Mouse (Mus musculus) midbrain, embryonic 10.5 days (tissue): ENCODE measurements around the gene Akr1cl. TPM values are rescaled to one million over a fixed set of nuclear protein-coding genes. Genes with fewer than 3 reads are reported as not detected.

Experiments used
- DNase-seq: peaks from one replicate; pipeline ENCODE4 v3.0.0-alpha.2; 2017; ENCODE audit warnings: low spot score
- H3K27ac ChIP-seq: fragments of 300-500 bp; sonication (generic); replicated peaks from 2 replicates; pipeline ENCODE4 v1.5.1; 2016; ENCODE audit warnings: mild to moderate bottlenecking
- H3K27me3 ChIP-seq: fragments of 300-500 bp; sonication (generic); 2 replicates; pipeline ENCODE4 v1.6.1; 2016; ENCODE audit warnings: low read depth, mild to moderate bottlenecking; ENCODE audit not compliant: poor library complexity, severe bottlenecking
- H3K36me3 ChIP-seq: fragments of 300-500 bp; sonication (generic); 2 replicates; pipeline ENCODE4 v1.6.1; 2016; ENCODE audit warnings: mild to moderate bottlenecking, moderate library complexity
- H3K4me1 ChIP-seq: fragments of 300-500 bp; sonication (generic); 2 replicates; pipeline ENCODE4 v1.6.1; 2016
- H3K4me3 ChIP-seq: fragments of 300-500 bp; sonication (generic); 2 replicates; pipeline ENCODE4 v1.5.1; 2016; ENCODE audit warnings: mild to moderate bottlenecking, moderate library complexity
- H3K9me3 ChIP-seq: fragments of 300-500 bp; sonication (generic); replicated peaks from 2 replicates; pipeline ENCODE4 v1.6.1; 2016; ENCODE audit warnings: mild to moderate bottlenecking
- WGBS: fragments of 180-500 bp; shearing (Covaris S2); methylation state at CpG from one replicate; pipeline ENCODE4 v1.1.7; 2016; 5-methylcytosine and 5-hydroxymethylcytosine counted together
- polyA plus RNA-seq: library from polyadenylated mRNA; unstranded; fragments of >200 nt; fragmentation: Nextera tagmentation; extraction: Ambion mirVana; gene quantifications from 2 replicates; pipeline ENCODE4 v1.2.1, GENCODE M21; 2016

The Akr1cl gene
- polyA plus RNA-seq, 1 experiment from 2014 or later = 0.42 TPM

DNA sequence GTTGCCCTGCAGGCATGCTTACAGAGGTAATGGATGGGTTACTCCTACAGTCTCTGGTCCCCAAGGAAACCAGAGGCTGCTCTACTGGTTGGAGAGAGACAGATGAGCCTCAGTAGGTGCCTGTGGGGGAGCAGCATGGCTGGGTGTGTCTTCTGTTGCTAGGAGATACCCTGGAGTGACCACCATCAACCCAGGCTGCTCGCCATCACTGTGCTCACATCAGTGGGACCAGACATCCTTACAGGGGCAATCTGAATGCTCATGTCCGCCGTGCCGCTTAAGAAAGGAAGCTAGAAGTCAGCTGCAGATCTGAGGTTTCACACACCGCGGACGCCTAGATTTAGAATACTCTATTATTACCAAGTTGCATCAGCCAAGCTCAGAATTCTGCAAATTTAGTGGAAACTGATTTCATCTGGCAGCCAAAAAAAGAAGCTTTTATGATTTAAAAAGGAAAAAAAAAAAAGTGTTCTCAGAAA is 54.2 kb downstream of the Akr1cl start:
- WGBS = 87% methylated on average over 7 of the region's 7 CpGs
- Histone ChIP-seq H3K36me3 (no peaks in the 10 kb centered on the region), H3K27ac (no peak overlapping the region), H3K27me3 (peaks cover 14% of the 10 kb centered on the region; the same call in 1 of the 2 replicates), H3K4me3 (no peak overlapping the region), H3K9me3 (no peaks in the 10 kb centered on the region), H3K4me1 (peaks cover 23% of the 10 kb centered on the region)
- DNase-seq = peak; percentile 16

DNA sequence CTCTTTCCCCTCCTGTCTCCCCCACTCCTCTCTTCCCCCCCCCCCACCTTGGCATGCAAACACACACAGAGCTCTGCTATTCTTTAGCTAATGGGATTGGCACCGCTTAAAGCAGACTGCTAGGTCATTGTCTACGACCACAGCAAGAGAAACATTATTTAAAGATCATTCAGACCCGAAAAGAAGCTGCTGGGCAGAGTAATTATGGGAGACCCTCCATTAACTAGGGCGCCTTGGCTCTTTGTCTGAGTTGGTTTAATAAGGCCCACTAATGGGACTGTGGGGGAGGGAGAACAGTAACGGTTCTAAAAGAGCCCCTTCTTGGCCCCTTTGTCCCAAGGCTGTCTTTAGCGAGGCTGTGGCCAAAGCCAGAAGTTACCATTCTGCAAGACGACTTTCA is 57.2 kb downstream of the Akr1cl start:
- 14% methylated on average over 7 of the region's 7 CpGs for WGBS
- H3K4me1 ChIP-seq = peaks cover 23% of the 10 kb centered on the region
- H3K9me3 ChIP-seq = no peaks in the 10 kb centered on the region
- peaks cover 14% of the 10 kb centered on the region; the same call in 1 of the 2 replicates for H3K27me3 ChIP-seq
- no peaks in the 10 kb centered on the region for H3K36me3 ChIP-seq
- DNase-seq = peak; percentile 32
- peak overlapping the region; percentile 84 for H3K27ac ChIP-seq
- H3K4me3 ChIP-seq = peak overlapping the region; percentile 27; the same call in 1 of the 2 replicates

DNA sequence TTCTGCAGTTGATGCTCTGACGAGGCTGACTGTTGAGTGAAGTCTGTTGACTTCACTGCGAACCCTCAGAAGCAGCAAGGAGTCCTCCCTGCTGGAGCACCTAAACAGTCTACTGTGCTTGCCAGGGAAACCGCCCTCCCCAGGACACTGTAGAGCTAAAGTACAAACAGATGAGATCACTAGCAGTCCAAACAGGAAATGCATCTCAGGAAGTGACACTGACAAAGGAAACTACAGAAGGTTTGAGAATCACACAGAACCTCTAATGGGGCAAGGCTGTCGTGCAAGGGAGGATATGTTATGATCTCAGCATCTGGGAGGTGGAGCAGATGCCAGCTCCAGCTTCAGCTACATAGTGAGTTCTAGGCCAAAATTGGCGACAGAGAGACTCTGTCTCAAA is 61.9 kb downstream of the Akr1cl start:
- Histone ChIP-seq H3K27me3 (0 out of 2 replicates have a peak, but pooled peaks cover 6% of the 10 kb centered on the region), H3K9me3 (no peaks in the 10 kb centered on the region), H3K27ac (no peak overlapping the region), H3K4me3 (no peak overlapping the region), H3K36me3 (no peaks in the 10 kb centered on the region), H3K4me1 (peaks cover 12% of the 10 kb centered on the region)
- WGBS = 81% methylated on average over 5 of the region's 5 CpGs
- DNase-seq = no peak

Other genes starting within 250 kb of the Akr1cl start
- gene Plekhm3, start 75.9 kb downstream of the Akr1cl start, polyA plus RNA-seq = 7.3 and 7.6 TPM in 2 replicates
- gene Cryge, start 18.4 kb upstream of the Akr1cl start, polyA plus RNA-seq = 0.46 and 1.2 TPM in 2 replicates
- not detected in 2 replicates for gene Crygd, start 30.7 kb upstream of the Akr1cl start, polyA plus RNA-seq
- 0.24 TPM in 1 of 2 replicates, not detected in the other for gene Crygc, start 40.9 kb upstream of the Akr1cl start, polyA plus RNA-seq
- gene Crygb, start 49.5 kb upstream of the Akr1cl start, polyA plus RNA-seq = not detected in 2 replicates
- gene Cryga, start 70.6 kb upstream of the Akr1cl start, polyA plus RNA-seq = not detected in 2 replicates
- gene Gm28845, start 86.8 kb upstream of the Akr1cl start, polyA plus RNA-seq = 0.19 TPM in 1 of 2 replicates, not detected in the other
- 0.16 TPM in 1 of 2 replicates, not detected in the other for gene D630023F18Rik, start 90.5 kb upstream of the Akr1cl start, polyA plus RNA-seq
- 295 and 381 TPM in 2 replicates for gene Idh1, start 153.7 kb upstream of the Akr1cl start, polyA plus RNA-seq
- gene Pikfyve, start 153.9 kb upstream of the Akr1cl start, polyA plus RNA-seq = 10.5 and 13.7 TPM in 2 replicates
- 0.10 and 0.25 TPM in 2 replicates for gene Pth2r, start 249.3 kb upstream of the Akr1cl start, polyA plus RNA-seq